Mouse (Mus musculus) duodenum, adult 2 months (tissue): ENCODE measurements around the gene Pptc7. TPM values are rescaled to one million over a fixed set of nuclear protein-coding genes. Genes with fewer than 3 reads are reported as not detected.

Experiments
- polyA plus RNA-seq: library from polyadenylated mRNA; depleted of rRNA; stranded (reverse); fragments of >200 nt; gene quantifications from 2 replicates; pipeline ENCODE4 v1.2.3, GENCODE M21; 2012; ENCODE audit warnings: low replicate concordance; rRNA removed

Pptc7 gene
- polyA plus RNA-seq = 17.6 and 27.1 TPM in 2 replicates

DNA sequence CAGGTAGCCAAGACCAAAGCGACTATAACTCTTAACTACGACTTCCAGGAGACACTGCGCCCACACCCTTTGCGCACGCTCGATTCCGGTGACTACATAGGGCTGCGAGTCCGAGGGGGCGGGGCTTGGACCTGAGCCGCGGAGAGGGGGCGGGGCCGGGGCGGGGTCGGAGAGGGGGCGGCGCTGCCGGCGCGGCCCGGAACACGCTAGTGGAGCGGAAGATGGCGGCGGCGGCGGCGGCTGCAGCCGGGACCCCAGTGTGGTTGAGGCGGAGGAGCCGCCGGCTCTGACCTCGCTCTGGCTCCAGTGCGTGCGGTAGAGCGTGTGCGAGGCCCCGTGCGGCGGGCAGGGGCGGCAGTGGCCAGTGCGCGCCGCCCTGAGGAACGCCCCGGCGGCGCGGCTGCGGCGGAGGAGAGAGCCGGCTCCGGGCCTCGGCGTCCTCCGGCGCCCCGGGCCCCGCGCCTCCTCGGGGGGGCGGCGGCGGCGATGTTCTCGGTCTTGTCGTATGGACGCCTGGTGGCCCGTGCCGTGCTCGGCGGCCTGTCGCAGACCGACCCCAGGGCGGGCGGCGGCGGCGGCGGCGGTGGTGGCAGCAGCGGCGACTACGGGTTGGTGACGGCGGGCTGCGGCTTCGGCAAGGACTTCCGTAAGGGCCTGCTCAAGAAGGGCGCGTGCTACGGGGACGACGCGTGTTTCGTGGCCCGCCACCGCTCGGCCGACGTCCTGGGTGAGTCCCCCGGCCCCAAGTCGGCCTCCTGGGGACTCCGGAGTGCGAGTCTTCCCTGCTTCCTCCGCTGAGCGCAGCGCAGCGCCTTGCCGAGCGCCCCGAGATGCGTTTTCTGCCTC is at the start of gene Pptc7:
TSS of gene Pptc7 (plus strand) at position 183 of the 846 bp plus-strand sequence.

DNA sequence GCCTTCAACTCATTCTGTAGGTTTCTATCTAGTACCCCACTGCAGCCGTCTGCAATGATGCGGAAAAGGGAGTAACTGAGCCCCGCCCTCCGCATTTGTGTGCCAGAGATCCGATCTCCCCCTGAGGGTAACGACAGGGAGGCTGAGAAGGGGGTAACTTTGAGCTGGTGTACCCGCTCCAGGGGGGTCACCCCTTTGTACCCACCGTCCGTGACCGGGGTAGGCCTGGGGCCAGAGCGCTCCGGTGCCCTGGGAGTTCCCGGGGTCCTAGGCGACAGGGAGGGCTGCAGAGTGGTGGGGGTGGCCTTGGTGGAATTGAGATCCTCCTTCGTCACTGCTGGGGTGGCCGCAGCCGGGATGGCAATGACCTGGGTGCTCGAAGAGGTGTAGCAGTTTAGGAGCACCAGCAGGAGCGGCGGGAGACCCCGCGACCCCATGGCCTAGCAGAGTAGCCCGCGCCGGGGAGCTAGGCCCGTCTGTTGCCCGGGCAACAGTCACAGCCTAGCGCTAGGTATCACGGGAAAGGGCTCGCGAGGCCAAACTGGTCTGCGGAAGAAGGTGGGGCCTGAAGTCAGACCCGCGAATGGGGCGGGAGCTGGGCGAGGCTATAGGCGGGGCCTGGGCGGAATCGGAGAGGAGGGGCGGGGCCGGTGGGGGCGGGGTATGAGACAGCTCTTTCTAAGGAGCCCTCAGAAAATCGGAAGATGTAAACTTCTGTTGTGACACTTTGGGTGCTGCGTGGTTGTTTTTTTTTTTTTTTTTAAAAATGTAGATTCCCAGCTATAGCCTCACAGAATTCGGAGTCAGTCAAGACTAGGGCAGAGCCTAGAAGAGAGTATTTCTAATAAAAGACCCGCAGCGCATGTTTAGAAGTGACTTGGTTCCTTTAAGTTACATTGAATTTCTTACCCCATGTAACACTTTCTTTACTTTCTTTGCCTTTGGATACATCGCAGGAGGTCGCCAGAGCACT is 19.9 kb upstream of the Pptc7 start, which contains the start of gene Tctn1:
TSS of gene Tctn1 (minus strand) at position 528 of the 973 bp plus-strand sequence.

DNA sequence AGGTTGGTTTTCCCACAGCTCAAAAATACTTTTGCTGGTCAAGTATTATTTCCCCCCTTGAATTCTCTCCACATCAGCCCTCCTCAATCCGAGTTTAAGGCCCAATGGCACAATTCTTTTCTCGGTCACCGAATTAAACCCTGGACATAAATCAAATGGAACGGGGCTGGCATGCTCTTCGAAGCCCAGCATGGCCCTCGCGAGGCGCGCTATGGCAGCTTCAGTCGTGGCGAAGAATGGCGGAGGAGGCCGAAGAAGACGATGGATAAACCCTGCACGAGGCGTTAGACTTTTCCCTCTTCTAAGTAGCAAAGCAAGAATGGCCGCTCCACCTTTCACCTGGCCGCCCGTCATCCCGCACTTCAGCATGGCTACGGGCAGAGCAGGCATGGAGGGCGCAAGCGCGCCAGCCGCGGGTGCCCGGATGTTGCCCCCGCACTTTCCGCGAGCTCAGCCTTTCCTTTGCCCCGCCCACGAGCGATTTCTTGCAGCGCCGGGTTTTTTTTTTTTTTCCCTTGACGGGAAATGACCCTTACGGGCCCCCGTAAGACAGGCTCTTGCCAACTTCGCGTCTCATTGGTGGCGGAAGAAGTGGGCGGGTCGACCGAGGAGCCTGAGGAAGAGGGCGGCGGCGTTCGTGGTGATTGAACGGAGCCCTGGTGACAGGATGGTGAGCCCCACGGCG is 69.8 kb downstream of the Pptc7 start, which contains the start of the genes Rad9b and Vps29:
TSS of gene Rad9b (minus strand) at position 427 of the 685 bp plus-strand sequence.
TSS of gene Vps29 (plus strand) at position 563 of the 685 bp plus-strand sequence.

DNA sequence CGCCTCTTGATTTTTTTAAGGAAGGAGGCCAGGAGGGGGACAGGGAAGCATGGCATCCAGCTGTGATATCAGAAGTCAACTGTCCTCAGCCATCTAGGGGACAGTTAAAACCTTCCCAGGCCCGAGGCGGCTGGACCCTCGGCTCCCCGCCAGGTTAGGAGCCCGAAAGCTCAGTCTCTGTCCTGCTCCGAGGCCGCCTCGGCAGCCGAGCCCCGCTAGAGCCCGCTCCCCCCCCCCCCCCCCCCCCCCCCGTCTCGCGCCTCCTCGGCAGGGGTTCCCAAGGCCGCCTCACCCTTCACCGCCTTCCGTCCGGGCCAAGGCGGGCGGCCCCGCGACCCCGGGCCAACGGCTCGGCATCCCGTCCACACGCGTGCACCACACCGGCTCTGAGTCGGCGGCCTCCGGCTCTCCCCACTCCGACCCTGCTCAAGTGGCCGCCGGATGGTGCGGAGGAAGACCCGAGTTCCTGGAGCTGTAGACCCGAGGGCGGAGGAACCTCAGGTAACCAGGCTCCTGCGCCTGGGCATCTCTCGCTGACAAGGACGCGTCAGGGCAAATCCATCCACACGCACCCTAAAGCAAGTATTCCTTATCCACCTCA is 87.5 kb downstream of the Pptc7 start, which contains the start of gene Gpn3:
TSS of gene Gpn3 (plus strand) at position 286 of the 601 bp plus-strand sequence.

DNA sequence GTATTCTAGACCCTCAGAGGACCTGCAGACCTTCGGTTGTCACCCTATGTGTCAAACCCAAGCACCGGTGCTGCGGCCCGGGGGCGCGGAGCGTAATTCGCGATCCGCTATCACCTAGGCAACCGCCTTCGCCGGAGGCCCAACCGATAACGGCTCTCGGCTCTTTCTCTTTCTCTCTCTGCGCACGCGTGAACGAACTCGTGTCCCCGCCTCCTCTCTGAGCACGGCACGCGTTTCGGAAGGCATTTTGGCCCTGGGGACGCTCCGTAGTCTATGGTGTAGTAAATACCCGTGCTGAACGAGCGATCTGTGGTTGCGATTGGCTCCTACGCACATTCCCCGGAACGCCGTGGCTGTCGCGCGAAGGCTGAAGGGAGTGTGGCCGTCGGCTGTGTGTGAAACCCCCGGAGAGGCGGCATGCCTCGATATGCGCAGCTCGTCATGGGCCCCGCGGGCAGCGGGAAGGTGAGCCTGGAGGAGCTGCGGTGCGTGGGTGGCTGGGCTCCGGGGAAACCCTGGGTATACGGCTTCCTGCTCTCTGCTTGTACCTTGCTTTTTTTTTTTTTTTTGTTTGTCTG is 88.1 kb downstream of the Pptc7 start, which contains the start of gene Fam216a:
TSS of gene Fam216a (minus strand) at position 173 of the 578 bp plus-strand sequence.

Other genes starting within 250 kb of the Pptc7 start
- gene Cux2, start 234.3 kb upstream of the Pptc7 start, polyA plus RNA-seq = 2.9 and 4.1 TPM in 2 replicates
- not detected in 2 replicates for gene Myl2, start 183.4 kb upstream of the Pptc7 start, polyA plus RNA-seq
- gene Ccdc63, start 143.5 kb upstream of the Pptc7 start, polyA plus RNA-seq = 0.08 TPM in 1 of 2 replicates, not detected in the other
- 36.6 and 51.9 TPM in 2 replicates for gene Ppp1cc, start 126.1 kb upstream of the Pptc7 start, polyA plus RNA-seq
- gene Hvcn1, start 77.6 kb upstream of the Pptc7 start, polyA plus RNA-seq = 3.7 and 9.3 TPM in 2 replicates
- 5.9 and 16.3 TPM in 2 replicates for gene Tctn1, start 19.9 kb upstream of the Pptc7 start, polyA plus RNA-seq
- gene Rad9b, start 69.9 kb downstream of the Pptc7 start, polyA plus RNA-seq = 0.62 and 0.91 TPM in 2 replicates
- gene Vps29, start 70.0 kb downstream of the Pptc7 start, polyA plus RNA-seq = 10.9 and 15.5 TPM in 2 replicates
- 29.6 and 46.4 TPM in 2 replicates for gene Gpn3, start 87.5 kb downstream of the Pptc7 start, polyA plus RNA-seq
- 3.7 and 4.5 TPM in 2 replicates for gene Fam216a, start 88.0 kb downstream of the Pptc7 start, polyA plus RNA-seq
- 94.7 and 156 TPM in 2 replicates for gene Arpc3, start 107.5 kb downstream of the Pptc7 start, polyA plus RNA-seq
- gene Anapc7, start 137.3 kb downstream of the Pptc7 start, polyA plus RNA-seq = 15.3 and 17.0 TPM in 2 replicates
- gene Atp2a2, start 217.9 kb downstream of the Pptc7 start, polyA plus RNA-seq = 57.1 and 66.6 TPM in 2 replicates